Mouse (Mus musculus): ENCODE results near the gene Flcn.

Gene Flcn

GRCm38 (mm10) chr11:59809670-59810474 lies at the start of gene Flcn:
Gene Flcn, minus strand, starts transcription at chr11:59810016.
- DNase-seq (ENCODE audit: low read depth): peak; percentile 95

GRCm38 (mm10) chr11:59852865-59853264 lies 43.0 kb upstream of the Flcn start:
- DNase-seq (ENCODE audit: low read depth): no peak

GRCm38 (mm10) chr11:59847891-59848884 lies 38.4 kb upstream of the Flcn start:
- peak; percentile 76 for DNase-seq (ENCODE audit: low read depth)

GRCm38 (mm10) chr11:59847131-59847530 lies 37.3 kb upstream of the Flcn start:
- DNase-seq (ENCODE audit: low read depth): peak; percentile 85

GRCm38 (mm10) chr11:59846311-59846710 lies 36.5 kb upstream of the Flcn start:
- DNase-seq (ENCODE audit: low read depth): no peak

GRCm38 (mm10) chr11:59839459-59840126 lies 29.8 kb upstream of the Flcn start, which contains the start of gene Cops3:
Gene Cops3, minus strand, starts transcription at chr11:59839838.
- peak; percentile 98 for DNase-seq (ENCODE audit: low read depth)

GRCm38 (mm10) chr11:59839008-59839458 lies 29.2 kb upstream of the Flcn start, which contains the start of gene Nt5m:
Gene Nt5m, plus strand, starts transcription at chr11:59839447.
- peak; percentile 97 for DNase-seq (ENCODE audit: low read depth)

- DNase-seq (ENCODE audit: low read depth): no peak
Measured at GRCm38 (mm10) chr11:59838426-59838825, 28.6 kb upstream of the Flcn start.

GRCm38 (mm10) chr11:59837789-59838188 lies 28.0 kb upstream of the Flcn start:
- peak; percentile 14 for DNase-seq (ENCODE audit: low read depth)

- no peak for DNase-seq (ENCODE audit: low read depth)
Measured at GRCm38 (mm10) chr11:59821625-59822024, 11.8 kb upstream of the Flcn start.

GRCm38 (mm10) chr11:59817916-59818315 lies 8.1 kb upstream of the Flcn start:
- DNase-seq (ENCODE audit: low read depth): no peak

- no peak for DNase-seq (ENCODE audit: low read depth)
Measured at GRCm38 (mm10) chr11:59815482-59816065, 5.8 kb upstream of the Flcn start.

GRCm38 (mm10) chr11:59814936-59815335 lies 5.1 kb upstream of the Flcn start:
- DNase-seq (ENCODE audit: low read depth): no peak

GRCm38 (mm10) chr11:59814311-59814710 lies 4.5 kb upstream of the Flcn start:
- DNase-seq (ENCODE audit: low read depth): no peak

- no peak for DNase-seq (ENCODE audit: low read depth)
Measured at GRCm38 (mm10) chr11:59813276-59813675, 3.5 kb upstream of the Flcn start.

- peak; percentile 18 for DNase-seq (ENCODE audit: low read depth)
Measured at GRCm38 (mm10) chr11:59811211-59811610, 1.4 kb upstream of the Flcn start.

GRCm38 (mm10) chr11:59810480-59811158 lies 803 bp upstream of the Flcn start:
- peak; percentile 37 for DNase-seq (ENCODE audit: low read depth)

GRCm38 (mm10) chr11:59809071-59809669 lies 646 bp downstream of the Flcn start:
- DNase-seq (ENCODE audit: low read depth): peak; percentile 76

GRCm38 (mm10) chr11:59808170-59808960 lies 1.5 kb downstream of the Flcn start:
- no peak for DNase-seq (ENCODE audit: low read depth)

GRCm38 (mm10) chr11:59805656-59806055 lies 4.2 kb downstream of the Flcn start:
- no peak for DNase-seq (ENCODE audit: low read depth)
